Mouse (Mus musculus) kidney, postnatal 0 days (tissue): ENCODE measurements around the gene Ptpre. TPM values are rescaled to one million over a fixed set of nuclear protein-coding genes. Genes with fewer than 3 reads are reported as not detected.
"Not testable (repeated sequence)": the region's sequence is repeated elsewhere in the genome, so short reads cannot be mapped to it uniquely, and the experiment has no call there.

Experiments
- ATAC-seq: fragments of 200-750 bp; cut with Nextera tagmentation; replicated peaks from 2 replicates; pipeline ENCODE4 v1.8.0; 2017; ENCODE audit warnings: low read depth, moderate number of reproducible peaks, moderate TSS enrichment, moderate library complexity; ENCODE audit not compliant: low FRiP score
- DNase-seq: peaks from one replicate; pipeline ENCODE4 v3.0.0-alpha.2; 2016; ENCODE audit warnings: low spot score
- H3K27ac ChIP-seq: fragments of 300-500 bp; sonication (generic); 2 replicates; pipeline ENCODE4 v1.5.1; 2014; ENCODE audit warnings: mild to moderate bottlenecking
- H3K27me3 ChIP-seq: fragments of 300-500 bp; sonication (generic); 2 replicates; pipeline ENCODE4 v1.6.1; 2014; ENCODE audit warnings: low read length, mixed read lengths; ENCODE audit not compliant: insufficient read depth
- H3K36me3 ChIP-seq: fragments of 300-500 bp; sonication (generic); 2 replicates; pipeline ENCODE4 v1.6.1; 2014; ENCODE audit warnings: low read length, mixed read lengths; ENCODE audit not compliant: insufficient read depth
- H3K4me1 ChIP-seq: fragments of 300-500 bp; sonication (generic); replicated peaks from 2 replicates; pipeline ENCODE4 v1.6.1; 2014; ENCODE audit warnings: antibody characterized with exemption, low read length, mixed read lengths; ENCODE audit not compliant: insufficient read depth
- H3K4me2 ChIP-seq: fragments of 300-500 bp; sonication (generic); 2 replicates; pipeline ENCODE4 v1.6.1; 2014; ENCODE audit warnings: mild to moderate bottlenecking, low read length, moderate library complexity, mixed read lengths
- H3K4me3 ChIP-seq: fragments of 300-500 bp; sonication (generic); replicated peaks from 2 replicates; pipeline ENCODE4 v1.5.1; 2014; ENCODE audit warnings: low read depth, low read length
- H3K9ac ChIP-seq: fragments of 300-500 bp; sonication (generic); 2 replicates; pipeline ENCODE4 v1.6.1; 2014; ENCODE audit warnings: low read depth, low read length
- H3K9me3 ChIP-seq: fragments of 300-500 bp; sonication (generic); replicated peaks from 2 replicates; pipeline ENCODE4 v1.6.1; 2016; ENCODE audit warnings: low read length, inconsistent platforms, mixed read lengths
- CTCF ChIP-seq: IDR thresholded peaks from 2 replicates; pipeline ENCODE4 v1.5.1; 2016; ENCODE audit warnings: antibody characterized with exemption, low read depth, mild to moderate bottlenecking, moderate library complexity
- WGBS: fragments of 180-500 bp; shearing (Covaris S2); extraction: QIAGEN DNeasy Blood & Tissue Kit; methylation state at CpG from one replicate; pipeline ENCODE4 v1.1.7; 2014; 5-methylcytosine and 5-hydroxymethylcytosine counted together
- polyA plus RNA-seq: library from polyadenylated mRNA; unstranded; fragments of >200 nt; fragmentation: Nextera tagmentation; extraction: Ambion mirVana; gene quantifications from 2 replicates; pipeline ENCODE4 v1.2.1, GENCODE M21; 2015

Gene Ptpre
- polyA plus RNA-seq, 1 experiment from 2014 or later, result 1.3 TPM

GRCm38 (mm10) chr7:135499403-135499802 lies 37.9 kb upstream of the Ptpre start:
- Histone ChIP-seq H3K36me3 (no peaks in the 10 kb centered on the region), H3K4me1 (no peaks in the 10 kb centered on the region), H3K9me3 (no peaks in the 10 kb centered on the region), H3K4me3 (no peak overlapping the region), H3K9ac (no peak overlapping the region), H3K27me3 (no peaks in the 10 kb centered on the region), H3K27ac (no peak overlapping the region), H3K4me2 (no peak overlapping the region)
- no peak for ATAC-seq
- TF ChIP-seq CTCF, result peak; percentile 51
- peak; percentile 32 for DNase-seq
- 49% methylated on average over 2 of the region's 2 CpGs for WGBS

- WGBS, result 92% methylated on average over 5 of the region's 5 CpGs
- not testable (repeated sequence) for H3K4me1 ChIP-seq, H3K4me3 ChIP-seq, H3K9me3 ChIP-seq, H3K4me2 ChIP-seq, ATAC-seq, H3K27me3 ChIP-seq, H3K9ac ChIP-seq, DNase-seq, H3K36me3 ChIP-seq, H3K27ac ChIP-seq
Measured at GRCm38 (mm10) chr7:135506506-135506905, 30.8 kb upstream of the Ptpre start.

GRCm38 (mm10) chr7:135508602-135509001 lies 28.7 kb upstream of the Ptpre start:
- Histone ChIP-seq H3K27me3 (no peaks in the 10 kb centered on the region), H3K9me3 (no peaks in the 10 kb centered on the region), H3K36me3 (no peaks in the 10 kb centered on the region), H3K27ac (no peak overlapping the region), H3K4me2 (no peak overlapping the region), H3K9ac (no peak overlapping the region), H3K4me3 (no peak overlapping the region), H3K4me1 (no peaks in the 10 kb centered on the region)
- WGBS, result 96% methylated on average over 4 of the region's 4 CpGs
- DNase-seq (no peak), ATAC-seq (no peak)
- TF ChIP-seq CTCF, result no peak

GRCm38 (mm10) chr7:135509272-135509671 lies 28.0 kb upstream of the Ptpre start:
- no peak overlapping the region for H3K4me3 ChIP-seq
- peak; percentile 74; the same call in 1 of the 2 replicates for ATAC-seq
- no peaks in the 10 kb centered on the region for H3K9me3 ChIP-seq
- H3K4me1 ChIP-seq, result no peaks in the 10 kb centered on the region
- H3K27ac ChIP-seq, result no peak overlapping the region
- no peak for TF ChIP-seq CTCF
- 77% methylated on average over 3 of the region's 3 CpGs for WGBS
- H3K27me3 ChIP-seq, result no peaks in the 10 kb centered on the region
- H3K36me3 ChIP-seq, result no peaks in the 10 kb centered on the region
- H3K9ac ChIP-seq, result no peak overlapping the region
- H3K4me2 ChIP-seq, result no peak overlapping the region
- DNase-seq, result no peak

- Histone ChIP-seq H3K27ac (no peak overlapping the region), H3K36me3 (no peaks in the 10 kb centered on the region), H3K4me3 (no peak overlapping the region), H3K27me3 (no peaks in the 10 kb centered on the region), H3K4me2 (no peak overlapping the region), H3K4me1 (no peaks in the 10 kb centered on the region), H3K9ac (no peak overlapping the region), H3K9me3 (no peaks in the 10 kb centered on the region)
- ATAC-seq, result no peak
- TF ChIP-seq CTCF, result no peak
- 77% methylated on average over 5 of the region's 5 CpGs for WGBS
- DNase-seq, result no peak
Measured at GRCm38 (mm10) chr7:135510431-135510830, 26.9 kb upstream of the Ptpre start.

- 77% methylated on average over 3 of the region's 3 CpGs for WGBS
- Histone ChIP-seq H3K4me2 (no peak overlapping the region), H3K9ac (no peak overlapping the region), H3K4me3 (no peak overlapping the region), H3K27me3 (no peaks in the 10 kb centered on the region), H3K9me3 (no peaks in the 10 kb centered on the region), H3K4me1 (no peaks in the 10 kb centered on the region), H3K36me3 (no peaks in the 10 kb centered on the region), H3K27ac (no peak overlapping the region)
- DNase-seq (no peak), ATAC-seq (no peak)
- peak; percentile 7; the same call in 1 of the 2 replicates for TF ChIP-seq CTCF
Measured at GRCm38 (mm10) chr7:135511723-135512122, 25.6 kb upstream of the Ptpre start.

GRCm38 (mm10) chr7:135517191-135517590 lies 20.1 kb upstream of the Ptpre start:
- 46% methylated on average over 4 of the region's 4 CpGs for WGBS
- no peaks in the 10 kb centered on the region for H3K27me3 ChIP-seq

More at GRCm38 (mm10) chr7:135517191-135517590, 20.1 kb upstream of the Ptpre start:
- DNase-seq, result no peak
- no peak overlapping the region for H3K4me2 ChIP-seq
- H3K4me1 ChIP-seq, result no peaks in the 10 kb centered on the region
- no peak for TF ChIP-seq CTCF
- no peaks in the 10 kb centered on the region for H3K9me3 ChIP-seq
- no peak overlapping the region for H3K4me3 ChIP-seq
- no peak overlapping the region for H3K9ac ChIP-seq
- no peaks in the 10 kb centered on the region for H3K36me3 ChIP-seq
- no peak overlapping the region for H3K27ac ChIP-seq
- ATAC-seq, result no peak
